9 mouse cellular contexts compared by ENCODE assay signal in genomic region chr16:23225069-23225721, GRCm38 (mm10). TPM values are rescaled to one million over a fixed set of nuclear protein-coding genes. Genes with fewer than 3 reads are reported as not detected.
A peak's percentile ranks its signal among the peaks of the same experiment; 100 is the strongest.
DNase-seq lines count a peak whose midpoint lies in the region; ATAC-seq lines count a peak whose summit lies in the region.
"Had no signal": no experiment of that assay in that cellular context is flagged by ENCODE, and none has a peak within 500 bp of the region (broad histone marks: within the 10 kb centered on the region; RNA-seq: fewer than 3 reads in every experiment).

No protein-coding gene starts in this region.

- intact Hi-C loops in heart, postnatal 14 days (cut with DNase I): loop anchor here (2.0 to 10.0 kb wide), 4 partner anchors 47 to 140 kb away; no protein-coding TSS in a partner anchor
- intact Hi-C loops in left cerebral cortex, postnatal 25 days (cut with DNase I): loop anchor here (2.0 to 5.0 kb wide), 2 partner anchors 47 to 178 kb away; no protein-coding TSS in a partner anchor

- H3K9me3 ChIP-seq in forebrain, embryonic 10.5 days: no peaks in the 10 kb centered on the region

- H3K27ac ChIP-seq in forebrain, embryonic 10.5 days: peak overlapping the region; percentile 96

- H3K4me3 ChIP-seq in forebrain, embryonic 10.5 days: peak overlapping the region; percentile 79

- peak; percentile 5 for DNase-seq in cerebellum, adult 9-11 months
- no peak for DNase-seq in cerebellum, adult 9-10 months
- peak; percentile 75 for DNase-seq in T-cell, adult 2 months (ENCODE audit: low spot score)
- DNase-seq in forebrain, embryonic 10.5 days (ENCODE audit: extremely low spot score, low spot score): peak; percentile 68
- peak; percentile 55 to 64 for DNase-seq in heart, postnatal 14 days
- DNase-seq in left cerebral cortex, postnatal 25 days (ENCODE audit: low spot score in 2 of 2): peak; percentile 23 to 36
- peak; percentile 31 to 57 for DNase-seq in spleen, postnatal 10 days (ENCODE audit: low spot score in 2 of 2)

- peak; percentile 27 for ATAC-seq in megakaryocyte progenitor cell, adult 5-6 weeks (replicated peaks; ENCODE audit: poor library complexity)

- peaks cover 55% of the 10 kb centered on the region for H3K4me1 ChIP-seq in forebrain, embryonic 10.5 days

- no peaks in the 10 kb centered on the region for H3K36me3 ChIP-seq in forebrain, embryonic 10.5 days (replicated peaks)

- H3K27me3 ChIP-seq in forebrain, embryonic 10.5 days (ENCODE audit: poor library complexity, severe bottlenecking): peaks cover 34% of the 10 kb centered on the region

- whole genome bisulfite sequencing in forebrain, embryonic 10.5 days: under 1% methylated on average over 46 of the region's 46 CpGs

RNA-seq across cellular contexts. Expression of gene St6gal1, which starts 0.7 kb away (rescaled TPM):
- polyA plus RNA-seq in forebrain, embryonic 10.5 days (2016; fragmentation: Nextera tagmentation; extraction: Ambion mirVana): 18.4 and 19.7 TPM in 2 replicates
- total RNA-seq in heart, postnatal 14 days (2021): 10 to 100 TPM; 12.4 to 13.3 TPM
- 10 to 100 TPM; 13.1 to 13.5 TPM for total RNA-seq in left cerebral cortex, postnatal 25 days (2021)
- 0.05 and 0.37 TPM in 2 replicates for total RNA-seq in megakaryocyte progenitor cell, adult 5-6 weeks (2015)
- 0.03 and 1.2 TPM in 2 replicates for total RNA-seq in megakaryocyte progenitor cell, adult 5-6 weeks (2017)
- total RNA-seq: MEL had no signal

Comparison
In these comparisons a context has a peak if more than half of its experiments do, and no peak if none do; other contexts are left out.
1. RNA of gene St6gal1, which starts 0.7 kb away (total RNA-seq): 13.1 to 13.5 TPM in left cerebral cortex, postnatal 25 days and 12.4 to 13.3 TPM in heart, postnatal 14 days; 0.03 to 1.2 TPM in megakaryocyte progenitor cell, adult 5-6 weeks; every median in the first group is over 4 times any median in the second.